Mouse (Mus musculus) retina, postnatal 7 days (tissue): ENCODE data around the gene Arnt.
"Not testable (repeated sequence)": the region's sequence is repeated elsewhere in the genome, so short reads cannot be mapped to it uniquely, and the experiment has no call there.

Experiments used
- DNase-seq: peaks from one replicate; pipeline ENCODE4 v3.0.0-alpha.2; 2012; ENCODE audit warnings: low read depth, low spot score

The Arnt gene

GRCm38 (mm10) chr3:95526622-95527211 is 92.5 kb downstream of the Arnt start, which contains the start of gene Ctss:
Gene Ctss (plus strand): TSS chr3:95526786.
- DNase-seq: no peak

- DNase-seq: no peak
Observed at GRCm38 (mm10) chr3:95529814-95530213, 95.6 kb downstream of the Arnt start.

GRCm38 (mm10) chr3:95531025-95531424 is 96.8 kb downstream of the Arnt start:
- DNase-seq: no peak

GRCm38 (mm10) chr3:95533364-95533763 is 99.2 kb downstream of the Arnt start:
- no peak for DNase-seq

- DNase-seq: no peak
Observed at GRCm38 (mm10) chr3:95534927-95535326, 100.7 kb downstream of the Arnt start.

DNA sequence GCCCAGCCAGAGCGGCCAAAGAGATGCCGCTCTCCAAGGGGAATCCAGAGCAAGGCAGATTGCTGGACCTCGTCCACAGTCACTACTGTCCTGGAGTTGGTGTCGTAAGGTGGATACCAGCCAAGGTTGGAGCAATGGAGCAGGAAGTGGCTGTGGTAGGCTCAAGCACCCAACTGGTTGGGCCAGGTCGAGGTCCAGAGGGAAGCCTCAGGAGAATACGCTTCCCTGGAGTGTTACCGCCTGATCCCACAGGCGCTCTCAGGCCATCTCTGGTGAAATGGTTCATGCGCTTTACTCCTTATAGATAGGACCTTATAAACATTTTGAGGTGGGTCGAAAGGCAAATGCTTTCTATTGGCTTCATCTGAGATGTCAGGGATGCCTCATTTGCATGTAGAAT is 104.7 kb downstream of the Arnt start:
- DNase-seq: no peak

- no peak for DNase-seq
Observed at GRCm38 (mm10) chr3:95539837-95540236, 105.6 kb downstream of the Arnt start.

- DNase-seq: not testable (repeated sequence)
Observed at GRCm38 (mm10) chr3:95541186-95541585, 107.0 kb downstream of the Arnt start.

GRCm38 (mm10) chr3:95542171-95542570 is 108.0 kb downstream of the Arnt start:
- DNase-seq: no peak

GRCm38 (mm10) chr3:95542981-95543380 is 108.8 kb downstream of the Arnt start:
- DNase-seq: no peak
